Mouse (Mus musculus) forebrain, embryonic 10.5 days (tissue): Measurements from ENCODE around the gene Nfatc2. TPM values are rescaled to one million over a fixed set of nuclear protein-coding genes. Genes with fewer than 3 reads are reported as not detected.

Experiments
- DNase-seq: peaks from one replicate; pipeline ENCODE4 v3.0.0-alpha.2; 2017; ENCODE audit warnings: low spot score; ENCODE audit errors: extremely low spot score
- H3K27ac ChIP-seq: fragments of 300-500 bp; sonication (generic); 2 replicates; pipeline ENCODE4 v1.5.1; 2016; ENCODE audit warnings: mild to moderate bottlenecking
- H3K27me3 ChIP-seq: fragments of 300-500 bp; sonication (generic); 2 replicates; pipeline ENCODE4 v1.6.1; 2016; ENCODE audit warnings: mild to moderate bottlenecking; ENCODE audit not compliant: poor library complexity, severe bottlenecking
- H3K36me3 ChIP-seq: fragments of 300-500 bp; sonication (generic); replicated peaks from 2 replicates; pipeline ENCODE4 v1.6.1; 2016; ENCODE audit warnings: mild to moderate bottlenecking, moderate library complexity
- H3K4me1 ChIP-seq: fragments of 300-500 bp; sonication (generic); 2 replicates; pipeline ENCODE4 v1.6.1; 2016
- H3K4me3 ChIP-seq: fragments of 300-500 bp; sonication (generic); 2 replicates; pipeline ENCODE4 v1.5.1; 2016; ENCODE audit warnings: mild to moderate bottlenecking, moderate library complexity
- H3K9me3 ChIP-seq: fragments of 300-500 bp; sonication (generic); 2 replicates; pipeline ENCODE4 v1.6.1; 2016; ENCODE audit warnings: mild to moderate bottlenecking, moderate library complexity
- WGBS: fragments of 180-500 bp; shearing (Covaris S2); methylation state at CpG from one replicate; pipeline ENCODE4 v1.1.7; 2016; 5-methylcytosine and 5-hydroxymethylcytosine counted together
- polyA plus RNA-seq: library from polyadenylated mRNA; unstranded; fragments of >200 nt; fragmentation: Nextera tagmentation; extraction: Ambion mirVana; gene quantifications from 2 replicates; pipeline ENCODE4 v1.2.1, GENCODE M21; 2016

Nfatc2 gene
- polyA plus RNA-seq, 1 experiment from 2014 or later = 0.53 TPM

- WGBS = 2% methylated on average over 32 of the region's 32 CpGs
- H3K4me1 ChIP-seq = peaks cover 37% of the 10 kb centered on the region
- peaks cover 96% of the 10 kb centered on the region for H3K27me3 ChIP-seq
- peak; percentile 60 for DNase-seq
- peak overlapping the region; percentile 72 for H3K27ac ChIP-seq
- H3K4me3 ChIP-seq = peak overlapping the region; percentile 68
- no peaks in the 10 kb centered on the region for H3K9me3 ChIP-seq
- H3K36me3 ChIP-seq = no peaks in the 10 kb centered on the region
Measured at GRCm38 (mm10) chr2:168600750-168601490, 537 bp downstream of the Nfatc2 start.

GRCm38 (mm10) chr2:168595693-168596092 lies 5.8 kb downstream of the Nfatc2 start:
- H3K4me1 ChIP-seq = peaks cover 12% of the 10 kb centered on the region
- no peak overlapping the region for H3K4me3 ChIP-seq
- no peaks in the 10 kb centered on the region for H3K36me3 ChIP-seq
- H3K27me3 ChIP-seq = peaks cover 73% of the 10 kb centered on the region
- no peak for DNase-seq
- no peaks in the 10 kb centered on the region for H3K9me3 ChIP-seq
- H3K27ac ChIP-seq = no peak overlapping the region
- 92% methylated on average over 7 of the region's 7 CpGs for WGBS

GRCm38 (mm10) chr2:168593676-168594075 lies 7.8 kb downstream of the Nfatc2 start:
- Histone ChIP-seq H3K4me3 (no peak overlapping the region), H3K36me3 (no peaks in the 10 kb centered on the region), H3K9me3 (no peaks in the 10 kb centered on the region), H3K27ac (no peak overlapping the region), H3K27me3 (peaks cover 73% of the 10 kb centered on the region), H3K4me1 (peaks cover 26% of the 10 kb centered on the region)
- no peak for DNase-seq
- 85% methylated on average over 6 of the region's 6 CpGs for WGBS

GRCm38 (mm10) chr2:168593004-168593403 lies 8.5 kb downstream of the Nfatc2 start:
- H3K4me3 ChIP-seq = no peak overlapping the region
- WGBS = 87% methylated on average over 5 of the region's 5 CpGs
- no peaks in the 10 kb centered on the region for H3K36me3 ChIP-seq
- DNase-seq = no peak
- peaks cover 27% of the 10 kb centered on the region for H3K4me1 ChIP-seq
- no peak overlapping the region for H3K27ac ChIP-seq
- no peaks in the 10 kb centered on the region for H3K9me3 ChIP-seq
- H3K27me3 ChIP-seq = peaks cover 73% of the 10 kb centered on the region

- Histone ChIP-seq H3K4me3 (no peak overlapping the region), H3K9me3 (no peaks in the 10 kb centered on the region), H3K27me3 (peaks cover 64% of the 10 kb centered on the region), H3K27ac (no peak overlapping the region), H3K36me3 (no peaks in the 10 kb centered on the region), H3K4me1 (peaks cover 25% of the 10 kb centered on the region)
- WGBS = 84% methylated on average over 2 of the region's 2 CpGs
- no peak for DNase-seq
Measured at GRCm38 (mm10) chr2:168591076-168591475, 10.4 kb downstream of the Nfatc2 start.

- 43% methylated on average over 10 of the region's 10 CpGs for WGBS
- no peak for DNase-seq
- Histone ChIP-seq H3K27ac (peak overlapping the region; percentile 58; the same call in 1 of the 2 replicates), H3K4me1 (peaks cover 24% of the 10 kb centered on the region), H3K9me3 (no peaks in the 10 kb centered on the region), H3K4me3 (peak overlapping the region; percentile 63), H3K36me3 (no peaks in the 10 kb centered on the region), H3K27me3 (peaks cover 60% of the 10 kb centered on the region)
Measured at GRCm38 (mm10) chr2:168590556-168590955, 10.9 kb downstream of the Nfatc2 start.

- Histone ChIP-seq H3K4me1 (peaks cover 24% of the 10 kb centered on the region), H3K36me3 (no peaks in the 10 kb centered on the region), H3K4me3 (peak overlapping the region; percentile 63), H3K27me3 (peaks cover 60% of the 10 kb centered on the region), H3K27ac (peak overlapping the region; percentile 58; the same call in 1 of the 2 replicates), H3K9me3 (no peaks in the 10 kb centered on the region)
- no peak for DNase-seq
- 1% methylated on average over 36 of the region's 38 CpGs for WGBS
Measured at GRCm38 (mm10) chr2:168590168-168590551, 11.3 kb downstream of the Nfatc2 start.

GRCm38 (mm10) chr2:168589368-168590167 lies 11.9 kb downstream of the Nfatc2 start:
- H3K27ac ChIP-seq = peak overlapping the region; percentile 58; the same call in 1 of the 2 replicates
- no peaks in the 10 kb centered on the region for H3K9me3 ChIP-seq
- H3K4me3 ChIP-seq = peak overlapping the region; percentile 63
- 5% methylated on average over 21 of the region's 21 CpGs for WGBS
- peaks cover 25% of the 10 kb centered on the region for H3K4me1 ChIP-seq
- no peak for DNase-seq
- peaks cover 60% of the 10 kb centered on the region for H3K27me3 ChIP-seq
- no peaks in the 10 kb centered on the region for H3K36me3 ChIP-seq

GRCm38 (mm10) chr2:168588591-168589367 lies 12.7 kb downstream of the Nfatc2 start:
- no peak overlapping the region for H3K4me3 ChIP-seq
- WGBS = 66% methylated on average over 11 of the region's 11 CpGs
- peaks cover 60% of the 10 kb centered on the region for H3K27me3 ChIP-seq
- no peak for DNase-seq
- H3K9me3 ChIP-seq = no peaks in the 10 kb centered on the region
- H3K36me3 ChIP-seq = no peaks in the 10 kb centered on the region
- no peak overlapping the region for H3K27ac ChIP-seq
- peaks cover 33% of the 10 kb centered on the region for H3K4me1 ChIP-seq

- 77% methylated on average over 8 of the region's 8 CpGs for WGBS
Measured at GRCm38 (mm10) chr2:168587159-168587558, 14.3 kb downstream of the Nfatc2 start.

GRCm38 (mm10) chr2:168586512-168586911 lies 14.9 kb downstream of the Nfatc2 start:
- peaks cover 44% of the 10 kb centered on the region for H3K27me3 ChIP-seq
- no peaks in the 10 kb centered on the region for H3K9me3 ChIP-seq
- DNase-seq = no peak
- WGBS = 92% methylated on average over 12 of the region's 12 CpGs
- H3K4me3 ChIP-seq = no peak overlapping the region
- no peak overlapping the region for H3K27ac ChIP-seq
- no peaks in the 10 kb centered on the region for H3K36me3 ChIP-seq
- peaks cover 46% of the 10 kb centered on the region for H3K4me1 ChIP-seq

More at GRCm38 (mm10) chr2:168587159-168587558, 14.3 kb downstream of the Nfatc2 start:
- Histone ChIP-seq H3K9me3 (no peaks in the 10 kb centered on the region), H3K27me3 (peaks cover 50% of the 10 kb centered on the region), H3K4me3 (no peak overlapping the region), H3K4me1 (peaks cover 42% of the 10 kb centered on the region), H3K27ac (no peak overlapping the region), H3K36me3 (no peaks in the 10 kb centered on the region)
- DNase-seq = no peak

GRCm38 (mm10) chr2:168584857-168585256 lies 16.6 kb downstream of the Nfatc2 start:
- peaks cover 52% of the 10 kb centered on the region for H3K4me1 ChIP-seq
- 77% methylated on average over 6 of the region's 6 CpGs for WGBS
- DNase-seq = no peak
- no peaks in the 10 kb centered on the region for H3K36me3 ChIP-seq
- peaks cover 33% of the 10 kb centered on the region for H3K27me3 ChIP-seq
- H3K4me3 ChIP-seq = no peak overlapping the region
- no peak overlapping the region for H3K27ac ChIP-seq
- H3K9me3 ChIP-seq = no peaks in the 10 kb centered on the region
